Mouse (Mus musculus) embryonic fibroblast, embryonic 13.5 days (primary cell): ENCODE results near the gene Igflr1.

Source experiments
- CTCF ChIP-seq: IDR thresholded peaks from 2 replicates; pipeline ENCODE4 v1.5.1; 2011; ENCODE audit warnings: mild to moderate bottlenecking, control low read depth, low read length, moderate library complexity, borderline replicate concordance; ENCODE audit not compliant: insufficient read depth
- POLR2A ChIP-seq: IDR thresholded peaks from 2 replicates; pipeline ENCODE4 v1.6.1; 2011; ENCODE audit warnings: low read depth, mild to moderate bottlenecking, control low read depth, low read length, moderate library complexity

DNA sequence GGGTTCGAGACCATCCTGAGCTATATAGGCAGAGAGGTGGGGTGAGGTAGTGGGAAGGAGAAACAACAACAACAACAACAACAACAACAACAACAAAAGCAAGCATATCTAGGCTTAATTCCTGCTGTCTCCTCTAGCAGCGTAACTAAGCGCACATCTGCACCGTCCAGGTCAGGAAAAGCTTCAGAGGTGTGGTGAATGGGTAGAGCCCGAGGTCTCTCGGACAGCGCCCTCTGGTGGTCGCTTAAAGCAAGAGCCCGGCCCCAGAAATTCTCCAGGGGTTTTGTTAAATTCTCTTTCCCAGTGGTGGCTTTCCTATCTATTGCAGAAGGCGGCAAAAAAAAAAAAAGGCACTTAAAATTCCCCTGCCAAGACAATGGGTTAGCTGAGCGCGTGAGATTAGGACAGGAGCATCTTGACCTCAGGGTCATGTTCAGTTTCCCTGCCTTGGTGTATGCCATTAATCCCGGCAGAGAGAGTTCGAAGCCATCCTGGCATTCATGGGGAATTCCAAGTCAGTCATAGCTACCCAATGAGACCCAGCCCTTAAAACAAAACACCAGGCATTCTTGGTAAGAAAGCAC, 48.4 kb downstream of the Igflr1 start:
- TF ChIP-seq CTCF (peak; percentile 24; the same call in 1 of the 2 replicates), POLR2A (no peak)
